Mouse (Mus musculus) heart, embryonic 15.5 days (tissue): ENCODE measurements around the gene Hrh1. TPM values are rescaled to one million over a fixed set of nuclear protein-coding genes. Genes with fewer than 3 reads are reported as not detected.
"Not testable (repeated sequence)": the region's sequence is repeated elsewhere in the genome, so short reads cannot be mapped to it uniquely, and the experiment has no call there.

ENCODE experiments used
- ATAC-seq: fragments of 200-750 bp; cut with Nextera tagmentation; replicated peaks from 2 replicates; pipeline ENCODE4 v1.8.0; 2017; ENCODE audit warnings: low read depth, moderate TSS enrichment; ENCODE audit not compliant: insufficient number of reproducible peaks, insufficient read depth, low FRiP score
- H3K27ac ChIP-seq: fragments of 300-500 bp; sonication (generic); 2 replicates; pipeline ENCODE4 v1.5.1; 2015; ENCODE audit warnings: mild to moderate bottlenecking, inconsistent platforms
- H3K27me3 ChIP-seq: fragments of 300-500 bp; sonication (generic); 2 replicates; pipeline ENCODE4 v1.6.1; 2015; ENCODE audit warnings: inconsistent platforms
- H3K36me3 ChIP-seq: fragments of 300-500 bp; sonication (generic); 2 replicates; pipeline ENCODE4 v1.6.1; 2015; ENCODE audit warnings: mild to moderate bottlenecking, inconsistent platforms
- H3K4me1 ChIP-seq: fragments of 300-500 bp; sonication (generic); replicated peaks from 2 replicates; pipeline ENCODE4 v1.6.1; 2015; ENCODE audit warnings: inconsistent platforms
- H3K4me2 ChIP-seq: fragments of 300-500 bp; sonication (generic); 2 replicates; pipeline ENCODE4 v1.6.1; 2015; ENCODE audit warnings: inconsistent platforms, mild to moderate bottlenecking, moderate library complexity
- H3K4me3 ChIP-seq: fragments of 300-500 bp; sonication (generic); 2 replicates; pipeline ENCODE4 v1.5.1; 2015; ENCODE audit warnings: mild to moderate bottlenecking, inconsistent platforms
- H3K9ac ChIP-seq: fragments of 300-500 bp; sonication (generic); 2 replicates; pipeline ENCODE4 v1.6.1; 2015; ENCODE audit warnings: mild to moderate bottlenecking, inconsistent platforms
- H3K9me3 ChIP-seq: fragments of 300-500 bp; sonication (generic); replicated peaks from 2 replicates; pipeline ENCODE4 v1.6.1; 2016; ENCODE audit warnings: inconsistent platforms
- WGBS: fragments of 180-500 bp; shearing (Covaris S2); methylation state at CpG from one replicate; pipeline ENCODE4 v1.1.7; 2015; ENCODE audit warnings: mixed read lengths; 5-methylcytosine and 5-hydroxymethylcytosine counted together
- polyA plus RNA-seq: library from polyadenylated mRNA; unstranded; fragments of >200 nt; fragmentation: Nextera tagmentation; extraction: Ambion mirVana; gene quantifications from 2 replicates; pipeline ENCODE4 v1.2.1, GENCODE M21; 2015

Hrh1 gene
- polyA plus RNA-seq, 1 experiment from 2014 or later: 0.04 TPM

DNA sequence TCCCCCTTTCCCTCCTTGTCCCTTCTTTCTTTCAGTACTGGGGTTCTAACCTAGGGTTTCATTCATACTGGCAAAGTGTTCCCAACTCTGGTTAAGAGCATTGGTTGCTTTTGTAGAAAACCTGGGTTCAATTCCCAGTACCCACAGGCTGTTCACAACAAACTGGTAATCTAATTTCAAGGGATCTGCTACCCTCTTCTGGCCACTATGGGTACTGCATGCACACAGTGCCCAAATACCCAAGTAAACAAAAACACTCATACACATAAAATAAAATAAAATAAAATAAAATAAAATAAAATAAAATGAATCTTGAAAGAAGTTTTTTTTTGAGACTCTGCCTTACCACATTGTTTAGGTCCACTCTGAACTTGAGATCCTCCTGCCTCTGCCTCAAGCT lies 63.8 kb downstream of the Hrh1 start:
- 0 out of 2 replicates have a peak, but pooled peaks cover 2% of the 10 kb centered on the region for H3K4me1 ChIP-seq
- no peaks in the 10 kb centered on the region for H3K36me3 ChIP-seq
- H3K4me2 ChIP-seq: no peak overlapping the region
- H3K4me3 ChIP-seq: no peak overlapping the region
- no peak for ATAC-seq
- H3K9me3 ChIP-seq: no peaks in the 10 kb centered on the region
- no peak overlapping the region for H3K9ac ChIP-seq
- no peak overlapping the region for H3K27ac ChIP-seq
- no peaks in the 10 kb centered on the region for H3K27me3 ChIP-seq

DNA sequence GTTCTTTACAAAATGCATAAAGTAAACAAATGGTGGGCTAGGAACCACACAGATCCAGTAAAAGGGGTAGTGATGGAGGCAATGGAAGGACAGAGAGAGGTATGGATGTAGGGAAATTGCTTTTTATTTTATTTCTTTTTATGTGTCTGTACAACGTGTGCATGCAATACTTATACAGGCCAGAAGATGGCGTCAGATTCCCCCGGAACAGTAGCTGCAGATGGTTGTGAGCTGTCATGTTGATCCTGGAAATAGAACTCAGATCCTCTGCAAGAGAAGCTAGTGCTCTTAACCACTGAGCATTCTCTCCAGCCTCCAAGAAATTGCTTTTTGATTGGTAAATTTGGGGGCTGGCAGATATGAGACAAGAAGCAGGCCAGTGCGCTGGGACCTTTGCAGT lies 65.0 kb downstream of the Hrh1 start:
- Histone ChIP-seq H3K27me3 (no peaks in the 10 kb centered on the region), H3K9ac (no peak overlapping the region), H3K36me3 (no peaks in the 10 kb centered on the region), H3K4me3 (no peak overlapping the region), H3K9me3 (no peaks in the 10 kb centered on the region), H3K4me2 (no peak overlapping the region), H3K27ac (no peak overlapping the region), H3K4me1 (0 out of 2 replicates have a peak, but pooled peaks cover 2% of the 10 kb centered on the region)
- ATAC-seq: no peak
- WGBS: 26% methylated on average over 4 of the region's 4 CpGs

DNA sequence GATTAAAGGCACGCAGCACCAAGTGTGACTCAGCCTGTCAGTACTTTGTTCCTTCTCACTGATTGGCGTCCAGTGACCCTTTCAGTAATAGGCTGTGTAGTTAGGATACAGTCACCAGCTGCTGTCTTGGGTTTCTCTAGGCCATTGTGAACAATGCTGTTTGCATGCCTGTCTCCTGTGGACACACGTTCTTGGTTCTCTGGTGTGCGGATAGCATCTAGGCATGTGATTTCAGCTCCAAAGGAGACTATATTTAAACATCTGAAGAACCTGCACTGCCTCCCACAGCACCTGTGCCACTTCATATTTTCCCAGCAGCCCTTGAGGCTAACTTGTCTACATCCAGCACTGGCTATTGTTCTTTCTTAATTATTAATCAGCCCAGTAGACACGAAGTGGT lies 75.8 kb downstream of the Hrh1 start:
- 56% methylated on average over 5 of the region's 5 CpGs for WGBS
- no peak for ATAC-seq

DNA sequence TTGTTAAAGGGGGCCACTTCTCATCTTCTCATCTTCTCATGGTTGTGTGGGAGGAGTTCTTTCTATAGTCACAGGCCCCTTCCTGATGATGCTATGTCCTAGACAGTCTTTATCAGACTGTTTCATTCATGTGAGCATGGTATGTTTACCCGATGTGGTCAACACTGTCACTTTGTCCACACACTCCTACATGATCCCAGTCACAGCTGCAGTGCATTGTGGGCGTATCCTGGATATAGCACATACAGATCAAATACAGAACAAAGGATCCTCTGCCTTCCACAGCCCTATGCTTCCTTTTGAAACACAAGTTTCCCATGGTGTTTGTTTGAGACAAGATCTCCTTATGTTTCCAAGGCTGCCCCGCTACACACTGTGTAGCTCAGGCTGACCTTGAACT lies 76.3 kb downstream of the Hrh1 start:
- WGBS: 77% methylated on average over 3 of the region's 3 CpGs
- Histone ChIP-seq H3K27me3 (peaks cover 9% of the 10 kb centered on the region), H3K27ac (no peak overlapping the region), H3K36me3 (no peaks in the 10 kb centered on the region), H3K9me3 (no peaks in the 10 kb centered on the region), H3K4me2 (no peak overlapping the region), H3K4me1 (no peaks in the 10 kb centered on the region), H3K9ac (no peak overlapping the region), H3K4me3 (no peak overlapping the region)
- ATAC-seq: no peak

More for the DNA sequence above, 75.8 kb downstream of the Hrh1 start:
- H3K4me3 ChIP-seq: no peak overlapping the region
- H3K27ac ChIP-seq: no peak overlapping the region
- H3K9me3 ChIP-seq: no peaks in the 10 kb centered on the region
- no peaks in the 10 kb centered on the region for H3K4me1 ChIP-seq
- H3K9ac ChIP-seq: no peak overlapping the region
- no peak overlapping the region for H3K4me2 ChIP-seq
- no peaks in the 10 kb centered on the region for H3K36me3 ChIP-seq
- peaks cover 9% of the 10 kb centered on the region for H3K27me3 ChIP-seq

DNA sequence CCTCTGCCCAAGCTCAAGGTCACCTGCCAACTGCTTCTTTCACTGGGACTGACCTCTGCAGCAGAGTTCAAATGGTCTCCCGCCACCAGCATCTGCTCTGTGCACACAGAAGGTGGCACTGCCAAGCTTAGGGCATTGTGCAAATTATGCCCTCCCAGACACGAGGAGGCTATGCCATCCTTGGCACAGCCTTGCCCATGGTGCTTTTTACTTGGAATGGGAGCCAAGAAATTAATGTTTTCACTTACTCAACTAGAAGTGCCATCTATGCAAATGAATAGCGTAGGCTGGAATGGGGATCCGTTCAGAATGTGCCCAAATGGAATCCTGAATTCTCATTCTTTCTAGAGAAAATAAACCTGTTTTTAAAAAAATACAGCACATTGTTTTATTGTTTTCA lies 77.2 kb downstream of the Hrh1 start:
- H3K9me3 ChIP-seq: no peaks in the 10 kb centered on the region
- H3K4me2 ChIP-seq: no peak overlapping the region
- no peak overlapping the region for H3K9ac ChIP-seq
- no peaks in the 10 kb centered on the region for H3K36me3 ChIP-seq
- no peak overlapping the region for H3K27ac ChIP-seq
- H3K27me3 ChIP-seq: peaks cover 9% of the 10 kb centered on the region
- 78% methylated on average over 4 of the region's 4 CpGs for WGBS
- H3K4me1 ChIP-seq: no peaks in the 10 kb centered on the region
- no peak for ATAC-seq
- H3K4me3 ChIP-seq: no peak overlapping the region

- ATAC-seq: no peak
Measured at GRCm38 (mm10) chr6:114478771-114479170, 81.0 kb downstream of the Hrh1 start.

DNA sequence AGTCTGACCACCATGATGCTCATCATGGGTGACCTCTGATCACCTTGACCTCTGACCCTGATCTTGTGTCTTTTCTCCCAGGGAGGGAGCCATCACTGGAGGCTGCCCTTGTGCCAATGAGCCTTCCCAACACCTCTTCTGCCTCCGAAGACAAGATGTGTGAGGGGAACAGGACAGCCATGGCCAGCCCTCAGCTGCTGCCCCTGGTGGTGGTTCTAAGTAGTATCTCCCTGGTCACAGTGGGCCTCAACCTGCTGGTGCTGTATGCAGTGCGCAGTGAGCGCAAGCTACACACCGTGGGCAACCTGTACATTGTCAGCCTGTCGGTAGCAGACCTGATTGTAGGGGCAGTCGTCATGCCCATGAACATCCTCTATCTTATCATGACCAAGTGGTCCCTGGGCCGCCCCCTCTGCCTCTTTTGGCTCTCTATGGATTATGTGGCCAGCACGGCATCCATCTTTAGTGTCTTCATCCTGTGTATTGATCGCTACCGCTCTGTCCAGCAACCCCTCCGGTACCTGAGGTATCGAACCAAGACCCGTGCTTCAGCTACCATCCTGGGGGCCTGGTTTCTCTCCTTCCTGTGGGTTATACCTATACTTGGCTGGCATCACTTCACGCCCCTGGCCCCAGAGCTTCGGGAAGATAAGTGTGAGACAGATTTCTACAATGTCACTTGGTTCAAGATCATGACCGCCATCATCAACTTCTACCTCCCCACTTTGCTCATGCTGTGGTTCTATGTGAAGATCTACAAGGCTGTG lies 82.1 kb downstream of the Hrh1 start:
- Histone ChIP-seq H3K9ac (no peak overlapping the region), H3K36me3 (no peaks in the 10 kb centered on the region), H3K9me3 (no peaks in the 10 kb centered on the region), H3K4me3 (no peak overlapping the region), H3K27me3 (peaks cover 12% of the 10 kb centered on the region), H3K4me1 (no peaks in the 10 kb centered on the region), H3K4me2 (no peak overlapping the region), H3K27ac (no peak overlapping the region)
- 88% methylated on average over 16 of the region's 16 CpGs for WGBS
- no peak for ATAC-seq

More at GRCm38 (mm10) chr6:114478771-114479170, 81.0 kb downstream of the Hrh1 start:
- Histone ChIP-seq H3K36me3 (no peaks in the 10 kb centered on the region), H3K27ac (no peak overlapping the region), H3K9ac (no peak overlapping the region), H3K4me3 (no peak overlapping the region), H3K27me3 (peaks cover 12% of the 10 kb centered on the region), H3K4me2 (no peak overlapping the region), H3K9me3 (no peaks in the 10 kb centered on the region), H3K4me1 (no peaks in the 10 kb centered on the region)
- 31% methylated on average over 4 of the region's 4 CpGs for WGBS

DNA sequence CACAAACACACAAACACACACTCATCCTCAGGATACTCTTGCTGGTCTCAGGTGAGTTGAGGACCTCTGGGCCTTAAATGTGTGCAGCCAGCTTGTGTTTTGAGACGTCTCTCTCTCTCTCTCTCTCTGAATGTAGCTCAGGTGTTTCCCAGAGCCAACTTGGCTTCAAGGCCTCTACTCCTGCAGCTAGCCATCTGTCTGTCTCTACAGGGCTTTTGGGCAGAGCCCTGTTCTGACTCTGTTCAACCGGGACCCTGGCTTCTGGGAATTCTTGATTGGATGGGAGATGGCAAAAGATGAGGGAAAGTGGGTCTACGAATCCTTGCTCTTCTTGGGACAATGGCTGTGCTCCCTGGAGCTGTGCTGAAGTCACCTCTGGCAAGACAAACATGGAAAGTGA lies 91.6 kb downstream of the Hrh1 start:
- WGBS: 76% methylated on average over 3 of the region's 3 CpGs

GRCm38 (mm10) chr6:114492588-114492987 lies 94.9 kb downstream of the Hrh1 start:
- not testable (repeated sequence) for H3K9me3 ChIP-seq, H3K4me3 ChIP-seq, H3K27ac ChIP-seq, H3K36me3 ChIP-seq, H3K27me3 ChIP-seq, ATAC-seq, H3K4me1 ChIP-seq, H3K4me2 ChIP-seq, H3K9ac ChIP-seq
- WGBS: 60% methylated on average over 10 of the region's 10 CpGs

More for the DNA sequence above, 91.6 kb downstream of the Hrh1 start:
- Histone ChIP-seq H3K27ac (no peak overlapping the region), H3K9ac (no peak overlapping the region), H3K4me1 (no peaks in the 10 kb centered on the region), H3K4me3 (no peak overlapping the region), H3K9me3 (no peaks in the 10 kb centered on the region), H3K4me2 (no peak overlapping the region), H3K27me3 (no peaks in the 10 kb centered on the region; the same call in 1 of the 2 replicates), H3K36me3 (no peaks in the 10 kb centered on the region)
- ATAC-seq: no peak

GRCm38 (mm10) chr6:114494987-114495386 lies 97.3 kb downstream of the Hrh1 start:
- H3K4me2 ChIP-seq, H3K27me3 ChIP-seq, H3K27ac ChIP-seq, ATAC-seq, H3K4me3 ChIP-seq, H3K4me1 ChIP-seq, H3K36me3 ChIP-seq, H3K9ac ChIP-seq, H3K9me3 ChIP-seq: not testable (repeated sequence)
- 37% methylated on average over 11 of the region's 12 CpGs for WGBS

GRCm38 (mm10) chr6:114514038-114514437 lies 116.3 kb downstream of the Hrh1 start:
- not testable (repeated sequence) for ATAC-seq, H3K9me3 ChIP-seq, H3K4me2 ChIP-seq, H3K4me1 ChIP-seq, H3K4me3 ChIP-seq, H3K36me3 ChIP-seq, H3K27me3 ChIP-seq, H3K9ac ChIP-seq, H3K27ac ChIP-seq
- WGBS: 13% methylated on average over 17 of the region's 17 CpGs

DNA sequence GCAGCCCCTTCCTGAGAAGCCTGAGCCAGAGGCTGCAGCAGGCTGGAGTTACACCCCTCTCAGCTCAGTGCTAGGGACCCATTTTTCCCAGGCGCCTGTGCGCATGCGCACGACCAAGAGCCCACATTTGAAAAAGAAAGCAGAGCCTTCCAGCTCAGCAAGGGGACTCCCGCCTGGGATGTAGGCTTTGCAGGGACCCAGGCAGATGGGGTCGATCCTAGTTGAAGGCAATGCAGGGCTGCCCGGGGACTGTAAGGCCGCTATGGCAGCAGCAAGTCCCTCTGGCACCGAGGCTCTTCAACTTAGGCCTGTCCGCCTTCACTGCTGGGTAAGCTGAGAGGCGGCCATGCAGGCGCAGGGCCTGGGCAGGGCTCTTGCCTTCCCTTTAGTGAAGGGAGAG lies 131.0 kb downstream of the Hrh1 start:
- H3K4me3 ChIP-seq, H3K4me2 ChIP-seq, ATAC-seq, H3K9me3 ChIP-seq, H3K4me1 ChIP-seq, H3K27me3 ChIP-seq, H3K27ac ChIP-seq, H3K9ac ChIP-seq, H3K36me3 ChIP-seq: not testable (repeated sequence)
- 6% methylated on average over 5 of the region's 12 CpGs for WGBS
